In the genomic region with DNA sequence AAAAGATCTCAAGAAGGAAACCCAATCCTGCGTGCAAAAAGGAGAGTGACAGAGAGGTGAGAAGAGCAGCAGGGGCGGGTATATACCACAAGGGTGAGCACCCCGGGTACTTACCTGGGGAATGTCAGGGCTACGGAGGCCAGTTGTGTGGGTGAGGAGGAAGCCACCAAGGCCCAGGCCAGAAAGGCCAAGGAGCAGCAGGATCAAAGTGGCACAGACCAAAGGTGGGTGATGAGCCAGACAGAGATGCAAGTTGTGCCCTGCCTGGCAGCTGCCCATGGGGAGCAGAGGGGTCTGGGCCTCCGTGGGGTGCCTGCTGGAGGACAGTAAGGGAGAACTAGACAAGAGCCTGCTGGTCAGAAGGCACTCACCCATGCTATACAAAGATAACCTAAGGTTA, we compare ENCODE assay signal across 8 mouse cellular contexts. TPM values are rescaled to one million over a fixed set of nuclear protein-coding genes. Genes with fewer than 3 reads are reported as not detected.
DNase-seq lines count a peak whose midpoint lies in the region; ATAC-seq and TF ChIP-seq lines count a peak whose summit lies in the region.

No protein-coding gene starts in this region.

- DNase-seq in limb, embryonic 10.5 days (ENCODE audit: low spot score), result no peak
- DNase-seq in embryonic facial prominence, embryonic 10.5 days (ENCODE audit: low spot score), result no peak
- no peak for DNase-seq in midbrain, postnatal 0 days (ENCODE audit: low spot score)
- no peak for DNase-seq in left cerebral cortex, postnatal 10 days (ENCODE audit: extremely low spot score in 1 of 2, low spot score in 2 of 2)
- DNase-seq in urinary bladder, postnatal 14 days (ENCODE audit: low spot score), result no peak
- DNase-seq in left cerebral cortex, adult 8-10 months (ENCODE audit: low spot score in 2 of 2), result no peak

- H3K4me2 ChIP-seq in limb, embryonic 13.5 days (replicated peaks), result peak overlapping the region; percentile 78
- H3K4me2 ChIP-seq in heart, embryonic 16.5 days (ENCODE audit: low read depth, low read length), result no peak overlapping the region
- peak overlapping the region; percentile 54; the same call in 1 of the 2 replicates for H3K4me2 ChIP-seq in midbrain, postnatal 0 days (ENCODE audit: low read depth, low read length, poor library complexity, severe bottlenecking)

- no peaks in the 10 kb centered on the region for H3K9me3 ChIP-seq in limb, embryonic 13.5 days
- no peaks in the 10 kb centered on the region for H3K9me3 ChIP-seq in limb, embryonic 10.5 days (replicated peaks)
- no peaks in the 10 kb centered on the region for H3K9me3 ChIP-seq in embryonic facial prominence, embryonic 10.5 days
- no peaks in the 10 kb centered on the region for H3K9me3 ChIP-seq in heart, embryonic 16.5 days (replicated peaks; ENCODE audit: control insufficient read depth, low read length)
- no peaks in the 10 kb centered on the region for H3K9me3 ChIP-seq in midbrain, postnatal 0 days (ENCODE audit: low read length)

- no peak for ATAC-seq in limb, embryonic 13.5 days (ENCODE audit: low FRiP score, low read depth)
- ATAC-seq in heart, embryonic 16.5 days (replicated peaks; ENCODE audit: extremely low read depth, insufficient read depth, low FRiP score), result no peak
- ATAC-seq in midbrain, postnatal 0 days (ENCODE audit: low FRiP score), result no peak

- WGBS in limb, embryonic 13.5 days, result 83% methylated on average over 5 of the region's 5 CpGs
- 86% methylated on average over 5 of the region's 5 CpGs for WGBS in limb, embryonic 10.5 days
- WGBS in embryonic facial prominence, embryonic 10.5 days, result 83% methylated on average over 5 of the region's 5 CpGs
- WGBS in heart, embryonic 16.5 days, result 83% methylated on average over 5 of the region's 5 CpGs
- WGBS in midbrain, postnatal 0 days, result 87% methylated on average over 5 of the region's 5 CpGs

- no peaks in the 10 kb centered on the region for H3K27me3 ChIP-seq in limb, embryonic 13.5 days
- H3K27me3 ChIP-seq in limb, embryonic 10.5 days (ENCODE audit: low read depth, poor library complexity, severe bottlenecking), result no peaks in the 10 kb centered on the region
- no peaks in the 10 kb centered on the region for H3K27me3 ChIP-seq in embryonic facial prominence, embryonic 10.5 days (replicated peaks; ENCODE audit: low read depth, poor library complexity, severe bottlenecking)
- no peaks in the 10 kb centered on the region for H3K27me3 ChIP-seq in heart, embryonic 16.5 days (ENCODE audit: control insufficient read depth, insufficient read depth, low read length)
- no peaks in the 10 kb centered on the region for H3K27me3 ChIP-seq in midbrain, postnatal 0 days (ENCODE audit: insufficient read depth, low read length)

- peak overlapping the region; percentile 61; the same call in 1 of the 2 replicates for H3K4me3 ChIP-seq in limb, embryonic 13.5 days
- no peak overlapping the region for H3K4me3 ChIP-seq in limb, embryonic 10.5 days
- H3K4me3 ChIP-seq in embryonic facial prominence, embryonic 10.5 days, result 0 out of 2 replicates have a peak overlapping the region, but pooled peaks have one; percentile 9
- H3K4me3 ChIP-seq in heart, embryonic 16.5 days (ENCODE audit: low read length), result no peak overlapping the region
- H3K4me3 ChIP-seq in midbrain, postnatal 0 days (ENCODE audit: low read depth, low read length), result no peak overlapping the region

- TF ChIP-seq CTCF in midbrain, postnatal 0 days (IDR thresholded peaks at IDR 0.05), result no peak

- H3K9ac ChIP-seq in limb, embryonic 13.5 days, result peak overlapping the region; percentile 35; the same call in 1 of the 2 replicates
- H3K9ac ChIP-seq in heart, embryonic 16.5 days (ENCODE audit: low read length), result 0 out of 2 replicates have a peak overlapping the region, but pooled peaks have one; percentile 92
- 0 out of 2 replicates have a peak overlapping the region, but pooled peaks have one; percentile 29 for H3K9ac ChIP-seq in midbrain, postnatal 0 days (replicated peaks; ENCODE audit: low read length, poor library complexity, severe bottlenecking)

- no peaks in the 10 kb centered on the region; the same call in 1 of the 2 replicates for H3K36me3 ChIP-seq in limb, embryonic 13.5 days
- H3K36me3 ChIP-seq in limb, embryonic 10.5 days, result peaks cover under 1% of the 10 kb centered on the region
- H3K36me3 ChIP-seq in embryonic facial prominence, embryonic 10.5 days (replicated peaks), result peaks cover under 1% of the 10 kb centered on the region; the same call in 1 of the 2 replicates
- H3K36me3 ChIP-seq in heart, embryonic 16.5 days (ENCODE audit: control insufficient read depth, insufficient read depth), result no peaks in the 10 kb centered on the region
- H3K36me3 ChIP-seq in midbrain, postnatal 0 days (ENCODE audit: insufficient read depth, low read length), result no peaks in the 10 kb centered on the region

- intact Hi-C loops in left cerebral cortex, postnatal 10 days (cut with DNase I), result no loop called here

- peaks cover 9% of the 10 kb centered on the region for H3K4me1 ChIP-seq in limb, embryonic 13.5 days
- H3K4me1 ChIP-seq in limb, embryonic 10.5 days, result peaks cover 16% of the 10 kb centered on the region
- H3K4me1 ChIP-seq in embryonic facial prominence, embryonic 10.5 days, result peaks cover 19% of the 10 kb centered on the region
- peaks cover 12% of the 10 kb centered on the region for H3K4me1 ChIP-seq in heart, embryonic 16.5 days (ENCODE audit: control insufficient read depth, insufficient read depth, low read length)
- peaks cover 9% of the 10 kb centered on the region; the same call in 1 of the 2 replicates for H3K4me1 ChIP-seq in midbrain, postnatal 0 days (ENCODE audit: insufficient read depth, low read length)

- H3K27ac ChIP-seq in limb, embryonic 13.5 days, result no peak overlapping the region
- H3K27ac ChIP-seq in limb, embryonic 10.5 days, result no peak overlapping the region
- no peak overlapping the region for H3K27ac ChIP-seq in embryonic facial prominence, embryonic 10.5 days (replicated peaks)
- H3K27ac ChIP-seq in heart, embryonic 16.5 days (ENCODE audit: low read length), result peak overlapping the region; percentile 41; the same call in 1 of the 2 replicates
- H3K27ac ChIP-seq in midbrain, postnatal 0 days (ENCODE audit: low read depth, low read length), result 0 out of 2 replicates have a peak overlapping the region, but pooled peaks have one; percentile 88

RNA-seq across cellular contexts. Expression of gene Taok2, which starts 12.4 kb away (rescaled TPM):
- polyA plus RNA-seq in limb, embryonic 13.5 days (2015; fragmentation: Nextera tagmentation; extraction: Ambion mirVana), result 54.4 and 57.2 TPM in 2 replicates
- polyA plus RNA-seq in limb, embryonic 10.5 days (2016; fragmentation: Nextera tagmentation; extraction: Ambion mirVana), result 48.5 and 56.4 TPM in 2 replicates
- polyA plus RNA-seq in embryonic facial prominence, embryonic 10.5 days (2016; fragmentation: Nextera tagmentation; extraction: Ambion mirVana), result 55.3 and 56.9 TPM in 2 replicates
- polyA plus RNA-seq in heart, embryonic 16.5 days (2015; fragmentation: Nextera tagmentation; extraction: Ambion mirVana), result 31.1 and 35.4 TPM in 2 replicates
- total RNA-seq in midbrain, postnatal 0 days (2014; rRNA removed), result 143 and 160 TPM in 2 replicates
- 45.3 and 47.3 TPM in 2 replicates for polyA plus RNA-seq in midbrain, postnatal 0 days (2015; fragmentation: Nextera tagmentation; extraction: Ambion mirVana)
- 100 to 1,000 TPM; 161 to 168 TPM for total RNA-seq in left cerebral cortex, postnatal 10 days (2021)
- 100 to 1,000 TPM; 146 to 153 (median 152) TPM for total RNA-seq in left cerebral cortex, adult 8-10 months (2022)

RNA-seq across cellular contexts. Expression of gene Tmem219, which starts 25.8 kb away (rescaled TPM):
- polyA plus RNA-seq in limb, embryonic 13.5 days (2015; fragmentation: Nextera tagmentation; extraction: Ambion mirVana), result 24.5 and 27.0 TPM in 2 replicates
- 15.6 and 16.6 TPM in 2 replicates for polyA plus RNA-seq in limb, embryonic 10.5 days (2016; fragmentation: Nextera tagmentation; extraction: Ambion mirVana)
- 16.7 and 21.3 TPM in 2 replicates for polyA plus RNA-seq in embryonic facial prominence, embryonic 10.5 days (2016; fragmentation: Nextera tagmentation; extraction: Ambion mirVana)
- 19.6 and 22.5 TPM in 2 replicates for polyA plus RNA-seq in heart, embryonic 16.5 days (2015; fragmentation: Nextera tagmentation; extraction: Ambion mirVana)
- total RNA-seq in midbrain, postnatal 0 days (2014; rRNA removed), result 22.8 and 24.7 TPM in 2 replicates
- polyA plus RNA-seq in midbrain, postnatal 0 days (2015; fragmentation: Nextera tagmentation; extraction: Ambion mirVana), result 36.4 and 38.2 TPM in 2 replicates
- 10 to 100 TPM; 22.4 to 25.2 TPM for total RNA-seq in left cerebral cortex, postnatal 10 days (2021)
- total RNA-seq in left cerebral cortex, adult 8-10 months (2022), result 10 to 100 TPM; 20.8 to 25.4 (median 22.8) TPM

RNA-seq across cellular contexts. Expression of gene Kctd13, which starts 31.8 kb away (rescaled TPM):
- polyA plus RNA-seq in limb, embryonic 13.5 days (2015; fragmentation: Nextera tagmentation; extraction: Ambion mirVana), result 16.9 and 17.2 TPM in 2 replicates
- 19.5 and 20.3 TPM in 2 replicates for polyA plus RNA-seq in limb, embryonic 10.5 days (2016; fragmentation: Nextera tagmentation; extraction: Ambion mirVana)
- 20.2 and 21.3 TPM in 2 replicates for polyA plus RNA-seq in embryonic facial prominence, embryonic 10.5 days (2016; fragmentation: Nextera tagmentation; extraction: Ambion mirVana)
- 13.3 TPM in 2 replicates for polyA plus RNA-seq in heart, embryonic 16.5 days (2015; fragmentation: Nextera tagmentation; extraction: Ambion mirVana)
- total RNA-seq in midbrain, postnatal 0 days (2014; rRNA removed), result 129 and 150 TPM in 2 replicates
- polyA plus RNA-seq in midbrain, postnatal 0 days (2015; fragmentation: Nextera tagmentation; extraction: Ambion mirVana), result 166 and 167 TPM in 2 replicates
- total RNA-seq in left cerebral cortex, postnatal 10 days (2021), result 100 to 1,000 TPM; 143 to 150 TPM
- total RNA-seq in left cerebral cortex, adult 8-10 months (2022), result 100 to 1,000 TPM; 153 to 158 (median 156) TPM

RNA-seq across cellular contexts. Expression of gene Ino80e, which starts 34.7 kb away (rescaled TPM):
- polyA plus RNA-seq in limb, embryonic 13.5 days (2015; fragmentation: Nextera tagmentation; extraction: Ambion mirVana), result 96.8 and 108 TPM in 2 replicates
- polyA plus RNA-seq in limb, embryonic 10.5 days (2016; fragmentation: Nextera tagmentation; extraction: Ambion mirVana), result 117 and 131 TPM in 2 replicates
- 114 and 118 TPM in 2 replicates for polyA plus RNA-seq in embryonic facial prominence, embryonic 10.5 days (2016; fragmentation: Nextera tagmentation; extraction: Ambion mirVana)
- 50.5 and 52.0 TPM in 2 replicates for polyA plus RNA-seq in heart, embryonic 16.5 days (2015; fragmentation: Nextera tagmentation; extraction: Ambion mirVana)
- 55.0 and 60.3 TPM in 2 replicates for total RNA-seq in midbrain, postnatal 0 days (2014; rRNA removed)
- 87.8 and 93.5 TPM in 2 replicates for polyA plus RNA-seq in midbrain, postnatal 0 days (2015; fragmentation: Nextera tagmentation; extraction: Ambion mirVana)
- 10 to 100 TPM; 51.5 to 56.4 TPM for total RNA-seq in left cerebral cortex, postnatal 10 days (2021)
- 10 to 100 TPM; 48.0 to 61.8 (median 51.8) TPM for total RNA-seq in left cerebral cortex, adult 8-10 months (2022)

RNA-seq across cellular contexts. Expression of gene Hirip3, which starts 35.1 kb away (rescaled TPM):
- 39.8 and 48.3 TPM in 2 replicates for polyA plus RNA-seq in limb, embryonic 13.5 days (2015; fragmentation: Nextera tagmentation; extraction: Ambion mirVana)
- polyA plus RNA-seq in limb, embryonic 10.5 days (2016; fragmentation: Nextera tagmentation; extraction: Ambion mirVana), result 51.9 and 57.2 TPM in 2 replicates
- polyA plus RNA-seq in embryonic facial prominence, embryonic 10.5 days (2016; fragmentation: Nextera tagmentation; extraction: Ambion mirVana), result 49.3 and 57.0 TPM in 2 replicates
- 19.8 and 22.2 TPM in 2 replicates for polyA plus RNA-seq in heart, embryonic 16.5 days (2015; fragmentation: Nextera tagmentation; extraction: Ambion mirVana)
- total RNA-seq in midbrain, postnatal 0 days (2014; rRNA removed), result 6.6 and 10.0 TPM in 2 replicates
- polyA plus RNA-seq in midbrain, postnatal 0 days (2015; fragmentation: Nextera tagmentation; extraction: Ambion mirVana), result 12.2 and 16.3 TPM in 2 replicates
- 10 to 100 TPM; 32.4 to 41.1 TPM for total RNA-seq in left cerebral cortex, postnatal 10 days (2021)
- 10 to 100 TPM; 32.6 to 47.7 (median 40.7) TPM for total RNA-seq in left cerebral cortex, adult 8-10 months (2022)

Comparison
In these comparisons a context has a peak if more than half of its experiments do, and no peak if none do; other contexts are left out.
1. H3K4me3 ChIP-seq: peak in limb, embryonic 13.5 days (single experiment) and embryonic facial prominence, embryonic 10.5 days (single experiment); none in limb, embryonic 10.5 days (single experiment), heart, embryonic 16.5 days (single experiment) and midbrain, postnatal 0 days (single experiment).
2. H3K27ac ChIP-seq: peak in heart, embryonic 16.5 days (single experiment) and midbrain, postnatal 0 days (single experiment); none in limb, embryonic 13.5 days (single experiment), limb, embryonic 10.5 days (single experiment) and embryonic facial prominence, embryonic 10.5 days (single experiment).
3. H3K9ac ChIP-seq: peak in every context shown above with its lines; median percentile 92 in heart, embryonic 16.5 days; 35 in limb, embryonic 13.5 days; 29 in midbrain, postnatal 0 days.